Mouse (Mus musculus) testis, adult 2 months (tissue): Measurements from ENCODE around the gene Zfp185.

Experiments
- CTCF ChIP-seq: fragments of 200-500 bp; IDR thresholded peaks from 2 replicates; pipeline ENCODE4 v1.5.1; 2012; ENCODE audit warnings: low read depth, mild to moderate bottlenecking, inconsistent platforms, low read length, moderate library complexity; ENCODE audit not compliant: control insufficient read depth, insufficient read depth, insufficient replicate concordance
- POLR2A ChIP-seq: fragments of 200-500 bp; IDR thresholded peaks from 2 replicates; pipeline ENCODE4 v1.6.1; 2012; ENCODE audit warnings: low read depth, mild to moderate bottlenecking, inconsistent platforms, low read length, moderate library complexity; ENCODE audit not compliant: control insufficient read depth

- TF ChIP-seq POLR2A (no peak), CTCF (no peak)
Measured at GRCm38 (mm10) chrX:72988431-72988830, 1.3 kb downstream of the Zfp185 start.
